Mouse (Mus musculus) layer of hippocampus, postnatal 10 days (tissue): Measurements from ENCODE around the gene Gm11634. TPM values are rescaled to one million over a fixed set of nuclear protein-coding genes. Genes with fewer than 3 reads are reported as not detected.
"Not testable (repeated sequence)": the region's sequence is repeated elsewhere in the genome, so short reads cannot be mapped to it uniquely, and the experiment has no call there.

ENCODE experiments used
- DNase-seq, 2 experiments: peaks; one replicate each; pipeline ENCODE4 v3.0.0; 2021; ENCODE audit warnings: low spot score in 2 of 2
- total RNA-seq, 2 experiments: library from RNA; stranded (reverse); gene quantifications; 2 replicates each; pipeline ENCODE4 v1.2.3; 2021

The Gm11634 gene
- total RNA-seq, 2 experiments from 2014 or later: not detected

DNA sequence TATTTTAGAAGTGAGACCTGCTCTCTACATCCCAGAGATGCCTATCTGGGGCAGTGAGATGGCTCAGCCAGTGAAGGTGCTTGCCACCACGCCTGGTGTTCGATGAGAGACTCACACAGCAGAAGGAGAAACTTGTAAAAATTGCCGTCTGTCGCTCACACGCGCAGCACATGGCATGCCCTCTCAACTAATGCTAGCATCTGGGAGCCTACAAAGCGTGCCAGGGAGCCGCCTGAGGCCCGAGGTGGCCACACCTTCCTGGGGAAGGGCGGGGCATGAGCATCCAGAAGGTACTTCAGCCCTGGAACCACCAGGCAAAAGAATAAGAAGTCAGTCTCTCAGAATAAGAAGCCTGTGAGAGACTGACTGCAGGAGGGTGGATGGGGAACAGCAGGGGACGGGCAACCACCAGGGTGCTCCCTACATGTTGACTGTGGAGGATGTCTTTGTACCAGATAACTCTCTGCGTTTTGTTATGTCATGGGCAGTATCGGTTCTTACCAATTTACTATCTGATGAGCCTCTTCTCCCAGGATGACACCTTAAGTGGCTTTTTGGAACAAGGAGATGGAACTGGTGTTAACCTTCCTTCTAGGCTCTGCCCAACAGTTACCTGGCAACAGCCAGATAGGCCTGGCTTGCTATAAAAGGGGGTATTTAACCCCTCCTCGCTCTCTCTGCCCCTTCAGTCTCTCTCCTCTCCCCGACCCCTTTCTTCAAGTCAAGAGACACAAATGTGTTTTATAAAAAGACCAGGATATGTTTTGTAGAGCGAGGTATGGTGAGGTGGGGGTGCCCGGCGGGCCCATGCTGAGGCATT, 18.1 kb upstream of the Gm11634 start:
- peak; percentile 22 to 48 for DNase-seq

DNA sequence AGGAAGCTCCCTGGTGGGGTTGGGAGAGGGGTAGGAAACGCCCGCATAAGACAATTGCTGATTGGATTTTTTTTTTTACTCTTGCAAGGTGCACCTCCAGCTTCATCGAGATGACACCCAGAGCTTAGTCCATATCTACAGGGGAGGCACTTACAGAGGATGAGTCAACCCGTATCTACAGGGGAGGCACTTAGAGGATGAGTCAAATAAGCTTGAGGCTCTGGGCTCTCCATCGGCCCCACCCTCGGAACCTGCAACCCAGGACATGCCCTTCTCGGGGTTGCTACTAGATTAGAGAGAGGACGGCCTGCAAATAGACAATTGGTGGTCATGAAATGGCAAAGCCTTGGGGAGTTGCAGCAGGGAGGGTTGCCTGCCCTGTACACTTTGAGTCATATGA, 17.0 kb upstream of the Gm11634 start:
- no peak for DNase-seq

DNA sequence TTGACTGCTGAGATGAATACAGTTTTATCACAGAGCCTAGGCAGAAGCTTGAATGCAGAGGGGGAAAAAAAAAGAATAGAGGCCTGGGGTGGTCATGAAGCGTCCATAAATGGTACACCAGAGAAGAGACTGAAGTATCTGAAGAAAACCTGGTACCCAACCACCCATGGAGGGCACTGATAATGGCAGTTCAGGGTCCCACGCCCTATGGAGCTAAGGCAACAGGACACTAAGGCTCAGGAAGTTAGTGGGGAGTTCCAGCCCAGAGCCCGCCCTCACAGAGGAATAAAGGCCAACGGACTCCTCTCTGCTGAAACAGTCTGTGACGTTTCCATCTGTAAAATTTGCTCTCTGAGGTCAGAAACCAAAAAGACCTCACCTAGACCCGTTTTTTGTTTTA, 16.3 kb upstream of the Gm11634 start:
- DNase-seq: no peak

DNA sequence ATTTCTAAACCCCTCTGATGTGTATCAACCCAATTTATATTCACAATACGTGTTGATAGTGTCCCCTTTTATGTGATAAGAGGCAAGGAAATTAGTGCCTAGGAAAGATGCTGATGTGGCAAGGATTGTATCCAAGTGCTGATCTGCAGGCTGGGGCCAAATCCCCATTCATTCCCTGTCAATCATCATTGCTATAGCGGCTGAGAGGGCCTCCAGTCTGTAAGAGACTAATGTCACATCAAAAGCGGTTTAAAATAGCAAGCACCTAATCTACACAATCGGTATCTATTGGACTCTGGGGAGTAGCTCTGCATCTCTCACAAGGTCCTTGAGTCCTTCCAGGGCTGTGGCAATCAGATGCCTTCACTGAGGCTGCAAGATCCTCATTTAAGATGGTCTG, 15.1 kb upstream of the Gm11634 start:
- no peak for DNase-seq

DNA sequence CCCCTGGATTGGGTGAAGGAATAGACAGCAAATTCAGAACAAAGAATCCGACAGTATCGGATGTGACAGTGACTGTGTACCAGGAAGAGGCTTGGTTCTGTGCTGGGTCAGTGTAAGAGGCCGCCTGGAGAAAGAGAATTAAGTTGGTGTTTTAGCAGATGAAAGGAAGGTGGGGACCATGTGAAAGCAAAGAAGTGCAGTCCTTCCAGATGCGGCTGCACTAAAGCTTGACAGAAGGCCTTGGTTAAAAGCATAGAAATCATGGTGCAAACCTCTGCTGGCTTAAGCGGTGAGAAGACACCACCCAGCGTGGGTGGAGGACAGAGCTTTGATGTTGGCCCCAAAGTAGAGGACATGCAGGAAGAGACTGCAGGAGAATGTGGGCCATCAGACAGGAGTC, 14.5 kb upstream of the Gm11634 start:
- DNase-seq: no peak

DNA sequence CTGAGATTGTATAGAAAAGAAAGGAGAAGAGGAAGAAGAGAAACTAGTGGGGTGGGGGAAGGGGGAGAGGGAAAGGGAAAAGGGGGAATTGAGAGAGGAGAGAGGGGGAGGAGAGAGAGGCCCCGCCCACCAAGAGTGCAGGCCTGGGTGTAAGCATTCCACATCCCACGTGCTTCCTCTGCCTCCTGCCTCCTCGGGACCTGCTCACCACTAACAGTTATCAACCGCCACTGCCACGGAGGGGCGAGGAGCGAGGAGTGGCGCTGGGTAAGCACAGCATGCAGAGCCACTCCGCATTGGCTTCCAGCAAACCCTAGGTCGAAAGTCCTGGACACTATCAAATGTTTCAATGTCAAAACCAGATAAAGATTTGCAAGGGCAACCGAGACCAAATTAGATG, 11.4 kb upstream of the Gm11634 start:
- DNase-seq: no peak

DNA sequence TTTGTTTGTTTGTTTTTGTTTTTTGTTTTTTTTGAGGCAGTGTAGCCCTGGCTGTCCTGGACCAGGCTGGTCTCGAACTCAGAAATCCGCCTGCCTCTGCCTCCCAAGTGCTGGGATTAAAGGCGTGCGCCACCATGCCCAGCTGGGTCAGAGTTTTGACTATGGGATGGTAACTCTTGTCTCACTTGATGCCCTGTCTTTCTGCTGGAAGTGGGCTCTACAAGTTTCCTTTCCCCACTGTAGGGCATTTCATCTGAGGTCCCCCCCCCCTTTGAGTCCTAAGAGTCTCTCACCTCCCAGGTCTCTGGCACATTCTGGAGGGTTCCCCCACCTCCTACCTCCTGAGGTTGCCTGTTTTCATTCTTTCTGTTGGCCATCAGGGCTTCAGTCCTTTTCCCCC, 8.1 kb upstream of the Gm11634 start:
- DNase-seq: not testable (repeated sequence)

DNA sequence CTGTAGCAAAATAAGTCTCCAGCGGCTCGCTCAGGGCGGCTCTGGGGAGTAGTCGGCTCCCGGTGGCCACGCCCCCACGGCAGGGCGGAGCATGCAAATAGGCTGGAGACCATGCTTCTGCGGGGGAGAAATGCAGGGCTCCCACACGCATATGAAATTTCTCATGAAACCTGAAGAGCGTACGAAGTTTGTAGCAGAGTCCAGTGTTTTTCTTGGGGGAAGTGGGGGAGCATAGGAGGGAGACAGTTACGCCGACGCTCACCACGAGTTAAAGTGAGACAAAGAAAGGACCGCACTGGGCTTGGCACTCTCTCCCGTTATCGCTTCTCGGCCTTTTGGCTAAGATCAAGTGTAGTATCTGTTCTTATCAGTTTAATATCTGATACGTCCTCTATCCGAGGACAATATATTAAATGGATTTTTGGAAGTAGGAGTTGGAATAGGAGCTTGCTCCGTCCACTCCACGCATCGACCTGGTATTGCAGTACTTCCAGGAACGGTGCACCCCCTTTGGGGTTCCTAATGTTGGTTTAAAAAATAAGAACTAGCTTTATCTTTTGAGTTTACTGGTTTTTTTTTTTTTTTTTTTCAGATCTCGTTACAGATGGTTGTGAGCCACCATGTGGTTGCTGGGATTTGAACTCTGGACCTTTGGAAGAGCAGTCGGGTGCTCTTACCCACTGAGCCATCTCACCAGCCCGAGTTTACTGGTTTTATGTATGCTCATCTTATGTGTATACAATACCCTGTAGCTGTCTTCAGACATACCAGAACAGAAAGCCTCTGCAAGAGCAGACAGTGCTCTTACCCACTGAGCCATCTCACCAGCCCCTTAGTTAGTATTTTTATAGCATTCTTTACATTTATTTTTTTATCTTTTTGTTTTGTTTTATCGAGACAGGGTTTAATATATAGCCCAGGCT, 5.7 kb upstream of the Gm11634 start:
- peak; percentile 58 to 72 for DNase-seq

DNA sequence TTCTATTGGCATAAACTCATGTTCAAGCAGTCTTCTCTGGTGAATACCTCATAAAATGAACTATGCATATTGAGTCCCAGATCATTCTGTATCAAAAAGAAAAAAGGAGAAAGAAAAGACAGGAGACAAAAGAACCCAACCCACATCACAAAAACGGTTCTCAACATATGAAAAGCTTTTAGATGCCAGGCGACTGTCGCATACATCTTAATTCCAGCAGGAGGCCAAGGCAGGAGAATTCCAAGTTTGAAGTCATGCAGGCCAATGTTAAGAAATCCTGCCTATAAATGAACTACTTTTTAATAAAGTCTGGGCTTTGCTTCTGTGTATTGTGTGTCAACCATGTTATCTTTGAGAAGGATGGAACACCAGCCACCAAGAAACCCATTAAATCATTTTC, 5.1 kb upstream of the Gm11634 start:
- DNase-seq: no peak

DNA sequence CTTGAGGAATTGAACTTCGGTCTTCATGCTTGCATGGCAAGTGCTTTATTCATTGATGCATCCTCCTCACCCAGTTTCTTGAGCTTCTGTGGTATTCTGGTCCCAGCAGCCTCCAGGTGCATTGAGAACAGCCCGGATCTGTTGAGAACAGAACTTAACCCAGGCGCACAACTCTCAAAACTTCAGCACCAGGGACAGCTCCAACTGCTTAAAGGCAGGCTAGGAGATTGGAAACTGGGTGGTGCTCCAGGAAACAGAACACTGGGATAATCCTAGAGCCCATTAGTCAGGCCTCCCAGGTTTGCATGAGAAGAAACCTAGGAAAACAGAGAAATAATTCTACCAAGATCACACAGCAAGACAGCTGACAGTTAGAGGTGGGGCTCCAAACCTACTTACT, 3.4 kb upstream of the Gm11634 start:
- DNase-seq: peak; percentile 33 to 38

DNA sequence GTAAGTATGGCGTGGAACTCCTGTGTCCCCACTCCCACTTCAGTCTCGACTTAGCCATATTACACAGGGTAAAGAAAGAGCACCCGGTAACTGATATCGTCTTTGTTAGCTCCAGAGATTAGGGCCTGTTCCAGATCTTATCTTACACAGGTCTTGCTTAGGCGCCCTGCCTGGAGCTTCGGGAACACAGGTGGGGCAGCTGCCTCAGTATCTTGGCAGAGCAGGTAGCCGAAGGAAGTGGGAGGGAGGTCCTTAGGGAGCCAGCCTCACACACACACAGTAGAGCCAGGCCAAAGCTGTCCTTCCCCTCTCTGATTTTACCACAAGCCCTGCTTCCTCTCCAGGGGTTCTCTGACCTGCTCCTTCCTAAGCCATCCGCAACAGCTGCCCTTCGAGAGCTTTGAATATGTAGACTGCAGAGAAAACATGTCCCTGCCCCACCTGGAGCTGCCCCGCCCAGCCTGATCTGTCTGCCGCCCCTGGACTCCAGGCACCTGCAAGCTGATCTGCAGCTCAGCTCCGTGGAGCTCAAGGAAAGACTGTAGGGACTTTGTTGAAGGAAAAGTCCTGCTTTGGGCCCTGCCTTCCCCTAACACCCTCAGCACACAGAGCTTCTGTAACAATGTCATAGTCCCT, 8.9 kb downstream of the Gm11634 start:
- DNase-seq: no peak

DNA sequence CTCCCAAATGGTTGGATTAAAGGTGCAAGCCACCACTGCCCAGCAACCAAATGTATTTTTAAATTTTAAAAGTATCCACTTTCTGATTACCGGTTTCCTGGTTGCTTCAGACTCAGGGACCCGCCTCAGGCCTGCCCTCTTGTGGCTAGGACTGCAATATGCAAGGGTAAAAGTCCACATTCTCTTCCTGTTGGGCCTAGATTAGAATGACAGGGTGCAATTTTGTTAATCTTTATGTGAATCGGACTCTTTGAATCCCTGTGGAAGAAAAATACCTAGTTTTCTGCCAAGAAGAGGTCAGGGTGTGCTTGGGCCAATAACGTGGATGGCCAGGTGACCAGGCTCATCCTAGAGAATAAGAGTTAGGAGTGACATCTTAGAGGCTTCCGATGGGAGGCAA, 9.6 kb downstream of the Gm11634 start:
- peak; percentile 49 to 66 for DNase-seq

DNA sequence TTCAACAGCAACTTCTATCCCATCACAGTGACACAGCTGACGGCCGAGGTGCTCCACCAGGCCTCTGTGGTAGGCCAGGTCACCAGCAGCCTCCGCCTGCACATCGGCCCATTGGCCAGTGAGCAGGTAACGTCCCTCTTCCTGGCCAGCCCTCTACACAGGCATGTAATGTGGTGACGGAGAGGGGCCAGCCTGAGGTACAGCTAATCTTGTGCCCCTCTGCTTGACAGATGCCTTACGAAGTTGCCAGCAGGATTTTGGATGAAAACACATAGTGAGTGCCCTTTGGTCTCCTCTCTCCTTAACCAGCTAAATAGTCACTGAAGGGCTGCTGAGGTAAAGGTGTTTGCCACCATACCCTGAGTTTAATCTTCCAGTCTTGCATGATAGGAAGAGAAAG, 10.2 kb downstream of the Gm11634 start:
- DNase-seq: no peak

DNA sequence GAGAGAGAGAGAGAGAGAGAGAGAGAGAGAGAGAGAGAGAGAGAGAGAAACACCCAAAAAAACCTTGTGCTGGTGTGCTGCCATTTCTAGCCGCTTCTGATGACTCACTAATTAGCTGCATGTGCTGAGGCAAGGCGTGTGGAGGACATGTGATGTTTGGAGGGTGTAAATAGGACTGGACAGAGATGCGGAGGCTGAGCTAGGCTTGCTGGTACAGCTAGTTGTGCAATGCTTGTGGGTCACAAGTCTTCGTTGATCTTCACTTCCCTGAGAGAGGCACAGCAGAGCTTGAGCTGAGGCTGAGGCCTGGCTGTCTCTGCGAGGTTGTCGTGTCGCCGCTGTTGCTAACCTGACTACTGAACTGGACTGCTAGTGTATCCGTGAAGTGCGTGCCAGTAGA, 11.4 kb downstream of the Gm11634 start:
- DNase-seq: no peak

DNA sequence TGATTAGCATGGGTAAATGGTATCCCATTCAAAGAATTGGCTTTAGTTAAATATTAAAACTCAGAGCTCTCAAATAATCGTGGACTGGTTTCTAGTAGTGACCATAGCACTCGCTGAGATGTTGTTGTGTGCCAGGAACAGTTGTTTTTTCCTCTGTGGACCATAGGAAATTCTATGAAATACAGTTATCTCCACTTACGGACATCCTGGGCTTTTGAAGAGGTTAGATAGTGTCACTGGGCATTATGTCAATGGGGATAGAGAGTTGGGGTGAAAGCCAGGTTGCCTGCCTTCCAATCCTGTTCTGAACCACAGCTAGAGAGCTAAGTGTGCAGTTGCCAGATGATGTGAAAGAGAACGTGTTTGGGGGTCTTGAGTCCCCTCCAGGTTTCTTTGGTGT, 13.3 kb downstream of the Gm11634 start:
- no peak for DNase-seq

DNA sequence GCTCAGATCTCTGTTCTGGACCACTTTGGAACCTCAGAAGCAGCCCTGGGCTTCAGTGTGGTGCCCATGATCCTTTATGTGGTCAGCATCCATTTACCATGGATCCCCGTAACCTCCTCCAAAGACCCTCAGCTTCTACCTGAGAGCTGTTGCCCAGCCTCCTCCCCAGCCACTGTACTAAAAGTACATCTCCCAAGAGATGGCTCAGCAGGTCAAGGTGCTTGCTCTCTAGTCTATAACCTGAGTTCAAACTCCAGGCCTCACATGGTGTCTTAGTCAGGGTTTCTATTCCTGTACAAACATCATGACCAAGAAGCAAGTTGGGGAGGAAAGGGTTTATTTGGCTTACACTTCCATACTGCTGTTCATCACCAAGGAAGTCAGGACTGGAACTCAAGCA, 14.0 kb downstream of the Gm11634 start:
- not testable (repeated sequence) for DNase-seq

DNA sequence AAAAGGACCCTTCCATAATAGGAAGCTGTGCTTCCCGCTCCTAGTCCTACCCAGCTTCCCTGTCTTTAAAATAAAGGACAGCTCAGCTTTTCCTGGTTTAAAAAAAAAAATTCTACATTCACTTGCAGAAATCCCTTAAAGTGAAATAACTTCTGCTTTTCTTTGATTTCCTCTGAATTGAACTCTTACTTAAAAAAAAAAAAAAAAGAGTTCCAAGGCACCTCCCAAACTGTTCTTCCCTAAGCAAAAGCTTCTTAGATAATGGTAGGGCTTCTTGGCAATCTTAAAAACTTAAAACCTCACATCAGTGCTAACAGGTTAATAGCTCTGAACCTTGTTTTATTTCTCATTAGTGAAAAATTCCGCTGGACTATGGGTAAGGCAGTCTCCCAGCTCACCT, 15.9 kb downstream of the Gm11634 start:
- no peak for DNase-seq

DNA sequence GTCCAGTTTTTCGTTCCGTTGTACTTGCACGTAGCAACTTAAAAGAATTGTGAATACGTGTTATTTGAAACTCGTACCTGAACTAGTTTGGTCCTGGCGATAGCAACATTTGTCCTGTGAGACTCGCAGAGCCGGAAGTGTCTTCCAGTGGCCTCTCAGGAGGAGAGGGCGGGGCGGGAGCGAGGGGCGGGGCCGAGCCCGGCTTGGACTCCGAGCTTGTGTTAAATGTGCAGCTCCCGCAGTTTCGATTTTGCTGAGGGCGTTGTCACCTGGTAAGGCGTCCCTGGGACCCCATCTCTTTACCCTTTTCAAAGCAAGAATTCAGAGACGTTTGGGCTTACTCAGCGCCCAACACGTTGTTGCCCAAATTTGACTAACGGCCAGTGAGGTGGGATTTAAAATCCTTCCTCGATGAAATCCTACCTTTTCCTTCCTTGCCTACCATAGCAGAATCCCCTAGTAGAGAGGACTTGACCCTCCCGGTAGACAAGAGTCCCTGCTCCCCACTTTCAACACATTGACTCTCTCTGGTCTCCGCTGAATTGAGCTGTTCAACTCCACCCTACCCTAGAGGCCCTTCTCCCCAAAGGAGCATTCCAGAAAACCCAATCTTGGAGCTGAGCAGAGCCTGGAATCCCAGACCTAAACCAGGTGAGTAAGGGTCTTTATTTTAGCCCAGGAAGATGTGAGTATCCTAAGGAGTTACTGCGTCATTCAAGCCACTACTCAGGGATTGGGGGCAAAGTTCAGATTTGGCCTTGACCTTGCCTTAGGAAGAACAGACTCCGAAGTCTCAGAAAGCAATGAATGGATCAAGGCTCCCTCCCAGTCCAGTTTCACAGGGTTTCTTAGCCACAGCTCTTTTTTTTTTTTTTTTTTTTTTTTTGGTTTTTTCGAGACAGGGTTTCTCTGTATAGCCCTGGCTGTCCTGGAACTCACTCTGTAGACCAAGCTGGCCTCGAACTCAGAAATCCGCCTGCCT, 16.7 kb downstream of the Gm11634 start, which contains the start of gene Tmem106a:
Gene Tmem106a (plus strand): TSS at position 189 of the 982 bp plus-strand sequence.
- DNase-seq: no peak

DNA sequence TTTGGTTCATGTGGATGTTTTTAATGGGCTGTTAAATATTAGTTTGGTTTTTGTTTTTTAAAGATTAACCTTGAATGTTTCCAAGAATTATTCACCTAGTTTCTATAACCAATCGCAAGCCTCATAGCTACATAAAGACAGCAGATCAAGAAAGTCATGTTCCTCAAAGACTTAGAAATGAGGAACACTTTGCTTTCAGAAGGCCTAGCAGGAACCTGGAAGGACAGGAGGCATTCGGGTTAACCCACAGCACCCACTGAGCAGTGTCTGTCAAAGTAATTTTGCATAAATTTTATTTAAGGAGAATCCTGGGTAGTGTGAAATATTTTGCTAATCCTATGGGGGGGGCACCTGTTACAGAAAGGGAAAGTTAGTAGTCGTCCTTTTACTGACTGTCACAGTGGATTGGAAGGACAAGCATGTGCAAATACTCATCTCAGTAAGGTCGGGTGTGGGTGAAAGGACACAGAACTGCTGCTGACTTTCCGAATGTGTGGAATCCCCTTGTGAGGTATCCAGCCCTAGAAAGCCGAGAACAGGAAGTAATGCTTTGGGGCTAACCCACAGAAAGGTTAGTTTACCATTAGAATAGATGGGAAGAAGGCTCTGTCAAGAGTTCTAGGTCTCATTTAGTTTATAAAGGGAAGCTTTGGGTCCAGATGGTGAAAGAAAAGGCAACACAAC, 17.8 kb downstream of the Gm11634 start:
- DNase-seq: no peak

DNA sequence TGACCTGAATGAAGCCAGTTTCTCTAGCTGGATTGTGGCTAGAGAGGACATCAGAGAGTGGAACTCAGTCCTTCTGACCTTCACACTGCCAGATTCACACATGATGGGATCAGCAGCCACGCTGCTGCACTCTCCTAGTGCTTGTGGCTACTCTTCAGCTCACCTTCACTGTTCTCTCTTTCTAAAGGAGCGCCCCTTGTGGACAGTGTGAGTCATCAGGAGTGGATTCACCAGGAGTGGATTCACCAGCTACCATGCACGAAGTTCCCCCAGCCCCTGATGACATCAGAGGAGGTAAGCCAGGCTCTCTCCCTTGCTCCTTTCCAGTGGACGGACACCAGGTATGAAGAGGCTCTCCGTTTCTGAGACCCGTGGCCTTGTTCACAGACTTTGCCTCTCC, 22.9 kb downstream of the Gm11634 start:
- DNase-seq: no peak
